Mouse (Mus musculus) ES-E14 (cell line): ENCODE results near the gene Plekhg1.

Source experiments
- CHD2 ChIP-seq: IDR thresholded peaks from 2 replicates; pipeline ENCODE4 v1.6.1; 2014; ENCODE audit warnings: mild to moderate bottlenecking, low read depth, low read length, inconsistent platforms
- HCFC1 ChIP-seq: IDR thresholded peaks from 2 replicates; pipeline ENCODE4 v1.6.1; 2012; ENCODE audit warnings: low read length, inconsistent platforms, borderline replicate concordance; ENCODE audit not compliant: insufficient read depth
- ZC3H11A ChIP-seq: IDR thresholded peaks from 2 replicates; pipeline ENCODE4 v1.6.1; 2012; ENCODE audit warnings: low read depth, mild to moderate bottlenecking, inconsistent platforms, low read length, borderline replicate concordance
- ZNF384 ChIP-seq: IDR thresholded peaks from 2 replicates; pipeline ENCODE4 v1.6.1; 2012; ENCODE audit warnings: low read depth, low read length, inconsistent platforms

- TF ChIP-seq ZNF384 (no peak), CHD2 (no peak), HCFC1 (no peak), ZC3H11A (no peak)
Observed at GRCm38 (mm10) chr10:3933311-3933940, 193.3 kb downstream of the Plekhg1 start.
